Mouse (Mus musculus) cerebellum, adult 2 months (tissue): ENCODE data around the gene Uxt. TPM values are rescaled to one million over a fixed set of nuclear protein-coding genes. Genes with fewer than 3 reads are reported as not detected.

ENCODE experiments used
- DNase-seq, 2 experiments: peaks; one replicate each; pipeline ENCODE4 v3.0.0; 2021
- H3K27ac ChIP-seq: fragments of 200-500 bp; 2 replicates; pipeline ENCODE4 v1.5.1; 2012; ENCODE audit warnings: low read length, control low read depth, inconsistent platforms; ENCODE audit not compliant: insufficient read depth
- H3K27me3 ChIP-seq: fragments of 200-500 bp; 2 replicates; pipeline ENCODE4 v1.6.1; 2012; ENCODE audit warnings: inconsistent platforms, mild to moderate bottlenecking, low read length, moderate library complexity; ENCODE audit not compliant: control insufficient read depth, insufficient read depth
- H3K4me1 ChIP-seq: fragments of 200-500 bp; 2 replicates; pipeline ENCODE4 v1.6.1; 2011; ENCODE audit warnings: low read length; ENCODE audit not compliant: control insufficient read depth, insufficient read depth
- H3K4me3 ChIP-seq: fragments of 200-500 bp; replicated peaks from 2 replicates; pipeline ENCODE3; 2011; ENCODE audit warnings: mild to moderate bottlenecking, low read depth, low read length, control low read depth; ENCODE audit not compliant: insufficient read depth
- CTCF ChIP-seq: fragments of 200-500 bp; IDR thresholded peaks from 2 replicates; pipeline ENCODE4 v1.5.1; 2011; ENCODE audit warnings: low read depth, mild to moderate bottlenecking, control low read depth, low read length, moderate library complexity, borderline replicate concordance; ENCODE audit not compliant: insufficient read depth
- POLR2A ChIP-seq: fragments of 200-500 bp; IDR thresholded peaks from 2 replicates; pipeline ENCODE4 v1.6.1; 2011; ENCODE audit warnings: low read length, control low read depth, borderline replicate concordance; ENCODE audit not compliant: insufficient read depth
- WGBS: fragments of 180-500 bp; shearing (Covaris S2); methylation state at CpG from one replicate; pipeline ENCODE4 v1.1.7; 2018; 5-methylcytosine and 5-hydroxymethylcytosine counted together
- polyA plus RNA-seq: library from polyadenylated mRNA; depleted of rRNA; stranded (reverse); fragments of >200 nt; gene quantifications from 2 replicates; pipeline ENCODE4 v1.2.3, GENCODE M21; 2012; rRNA removed

The Uxt gene
- polyA plus RNA-seq = 14.9 and 16.7 TPM in 2 replicates

- Histone ChIP-seq H3K4me1 (no peaks in the 10 kb centered on the region), H3K4me3 (peak within 1 kb of the TSS; percentile 98), H3K27me3 (no peaks in the 10 kb centered on the region), H3K27ac (peak within 1 kb of the TSS; percentile 71)
- peak; percentile 90 to 91 for DNase-seq
- TF ChIP-seq CTCF (no peak), POLR2A (peak; percentile 40; the same call in 1 of the 2 replicates)
- WGBS = 5% methylated on average over 57 of the region's 57 CpGs
Measured at GRCm38 (mm10) chrX:20961477-20962378, at the start of gene Uxt. Gene Uxt, minus strand, starts transcription at chrX:20962017.

GRCm38 (mm10) chrX:20980901-20981300 is 19.1 kb upstream of the Uxt start:
- DNase-seq = no peak
- WGBS = 81% methylated on average over 1 of the region's 1 CpGs
- no peak overlapping the region for H3K27ac ChIP-seq
- no peaks in the 10 kb centered on the region for H3K4me1 ChIP-seq
- no peak for TF ChIP-seq CTCF
- TF ChIP-seq POLR2A = no peak
- no peaks in the 10 kb centered on the region for H3K27me3 ChIP-seq
- no peak overlapping the region for H3K4me3 ChIP-seq

- WGBS = 8% methylated on average over 29 of the region's 30 CpGs
- Histone ChIP-seq H3K27me3 (no peaks in the 10 kb centered on the region), H3K4me3 (peak within 1 kb of the TSS; percentile 72), H3K27ac (peak within 1 kb of the TSS; percentile 90), H3K4me1 (no peaks in the 10 kb centered on the region)
- DNase-seq = peak; percentile 81 to 94
- TF ChIP-seq CTCF (no peak), POLR2A (peak; percentile 39; the same call in 1 of the 2 replicates)
Measured at GRCm38 (mm10) chrX:20950191-20950880, 11.5 kb downstream of the Uxt start, which contains the start of gene Elk1. Gene Elk1, minus strand, starts transcription at chrX:20950608.

- H3K4me3 ChIP-seq = no peak overlapping the region
- 1% methylated on average over 4 of the region's 4 CpGs for WGBS
- no peaks in the 10 kb centered on the region for H3K27me3 ChIP-seq
- no peak overlapping the region for H3K27ac ChIP-seq
- peak; percentile 61 to 68 for DNase-seq
- TF ChIP-seq POLR2A (no peak), CTCF (peak; percentile 53; the same call in 1 of the 2 replicates)
- no peaks in the 10 kb centered on the region for H3K4me1 ChIP-seq
Measured at GRCm38 (mm10) chrX:20946055-20946454, 15.8 kb downstream of the Uxt start.

GRCm38 (mm10) chrX:20931963-20932362 is 29.9 kb downstream of the Uxt start:
- no peak for TF ChIP-seq CTCF
- TF ChIP-seq POLR2A = no peak
- Histone ChIP-seq H3K27ac (no peak overlapping the region), H3K4me1 (no peaks in the 10 kb centered on the region), H3K27me3 (no peaks in the 10 kb centered on the region), H3K4me3 (no peak overlapping the region)
- WGBS = 83% methylated on average over 1 of the region's 1 CpGs
- no peak for DNase-seq

GRCm38 (mm10) chrX:20931364-20931763 is 30.5 kb downstream of the Uxt start, which contains the start of gene Cfp:
Gene Cfp, minus strand, starts transcription at chrX:20931555.
- no peaks in the 10 kb centered on the region for H3K4me1 ChIP-seq
- WGBS = 86% methylated on average over 1 of the region's 1 CpGs

GRCm38 (mm10) chrX:20929859-20930258 is 32.0 kb downstream of the Uxt start:
- no peak for DNase-seq
- 87% methylated on average over 1 of the region's 1 CpGs for WGBS
- no peak overlapping the region for H3K27ac ChIP-seq
- H3K4me1 ChIP-seq = no peaks in the 10 kb centered on the region
- H3K4me3 ChIP-seq = no peak overlapping the region
- no peaks in the 10 kb centered on the region for H3K27me3 ChIP-seq
- no peak for TF ChIP-seq POLR2A
- TF ChIP-seq CTCF = no peak

More at GRCm38 (mm10) chrX:20931364-20931763, 30.5 kb downstream of the Uxt start, which contains the start of gene Cfp:
- Histone ChIP-seq H3K4me3 (no peak within 1 kb of the TSS), H3K27ac (no peak within 1 kb of the TSS), H3K27me3 (no peaks in the 10 kb centered on the region)
- no peak for TF ChIP-seq POLR2A
- TF ChIP-seq CTCF = no peak
- DNase-seq = no peak

GRCm38 (mm10) chrX:20924976-20925375 is 36.8 kb downstream of the Uxt start:
- H3K4me3 ChIP-seq = no peak overlapping the region
- DNase-seq = no peak
- H3K4me1 ChIP-seq = no peaks in the 10 kb centered on the region
- TF ChIP-seq POLR2A (no peak), CTCF (no peak)
- no peak overlapping the region for H3K27ac ChIP-seq
- no peaks in the 10 kb centered on the region for H3K27me3 ChIP-seq
